Mouse (Mus musculus) gastrocnemius, adult 2 months (tissue): ENCODE measurements at regions not wholly inside any gene's neighbourhood (a gene's known extent, or its start where the extent isn't known, plus 50 kb on each side); places are given as distances from the start of the nearest gene placed in this dataset.

Experiments used
- DNase-seq: peaks from one replicate; pipeline ENCODE4 v3.0.0; 2022
- H3K27ac ChIP-seq: fragments of 200-600 bp; 2 replicates; pipeline ENCODE4 v1.8.1; 2022; ENCODE audit warnings: mild to moderate bottlenecking
- H3K4me3 ChIP-seq: fragments of 200-600 bp; 2 replicates; pipeline ENCODE4 v1.8.1; 2022; ENCODE audit warnings: mild to moderate bottlenecking, moderate library complexity
- CTCF ChIP-seq: fragments of 200-600 bp; IDR thresholded peaks from 2 replicates; pipeline ENCODE4 v1.8.1; 2022; ENCODE audit warnings: antibody characterized with exemption, mild to moderate bottlenecking, moderate library complexity
- intact Hi-C: fragments of 180-260 bp; cut with DNase I; formaldehyde crosslinking; loops from one replicate; pipeline ENCODE4 v1.15.1; 2025

DNA sequence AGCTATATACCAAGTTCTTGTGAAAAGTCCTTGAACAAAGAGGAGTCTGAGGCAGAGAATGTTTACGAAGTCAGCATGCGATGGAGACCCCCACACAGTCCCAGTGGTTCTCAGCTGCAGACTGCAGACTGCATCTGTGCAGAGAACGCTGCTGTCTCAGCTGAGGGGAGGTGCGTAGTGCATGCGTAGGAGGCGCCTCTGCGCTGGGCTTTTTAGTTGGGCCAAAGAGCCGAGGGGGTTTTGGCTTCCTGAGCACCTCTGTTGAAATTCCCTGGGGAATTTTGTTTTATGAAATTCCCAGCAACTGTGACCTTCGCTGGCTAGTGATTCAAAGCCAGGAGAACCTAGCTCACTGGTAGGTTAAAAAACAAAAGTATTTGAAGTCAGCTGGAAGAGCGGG is 56.9 kb upstream of the Cyp1b1 start:
- H3K4me3 ChIP-seq: no peak overlapping the region
- DNase-seq: no peak
- intact Hi-C loops: no loop called here
- TF ChIP-seq CTCF: no peak
- H3K27ac ChIP-seq: no peak overlapping the region

DNA sequence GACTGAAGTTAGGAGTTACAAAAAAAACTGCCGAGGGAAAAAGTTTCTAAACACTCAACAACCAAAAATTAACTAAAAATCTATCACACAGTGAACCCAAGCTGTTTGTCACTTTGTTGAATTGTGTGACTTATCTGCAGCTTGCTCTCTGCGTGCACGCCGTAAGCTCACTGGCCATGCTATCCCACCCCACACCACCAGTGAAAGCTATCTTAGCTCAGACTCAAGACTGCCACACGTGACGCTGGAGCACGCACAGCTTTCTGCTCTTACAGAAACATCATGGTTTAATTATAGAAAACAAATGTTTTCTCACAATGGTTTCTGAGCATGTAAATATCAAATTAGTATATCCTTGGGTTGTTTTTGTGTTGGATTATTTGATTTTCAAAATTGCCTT is 56.0 kb upstream of the Cyp1b1 start:
- Histone ChIP-seq H3K4me3 (no peak overlapping the region), H3K27ac (no peak overlapping the region)
- intact Hi-C loops: no loop called here
- TF ChIP-seq CTCF: no peak
- no peak for DNase-seq

DNA sequence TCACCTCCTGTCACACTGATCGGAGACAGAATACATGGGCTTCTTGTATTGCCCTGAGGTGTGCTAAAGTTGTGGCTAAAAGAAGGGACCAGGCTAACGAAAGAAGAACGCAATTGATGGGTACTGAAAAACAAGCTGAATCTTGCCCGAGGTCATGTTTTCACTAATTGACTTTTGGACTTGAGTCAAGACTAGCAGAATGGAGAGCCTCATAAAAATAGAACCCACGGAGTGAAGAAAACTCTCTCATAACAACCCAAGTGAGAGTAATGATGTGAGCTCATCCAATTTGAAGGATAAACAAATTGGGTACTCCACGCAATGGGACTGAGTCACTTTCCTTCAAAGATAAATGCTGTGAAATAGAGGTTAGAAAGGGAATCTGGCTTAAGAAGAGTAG is 55.0 kb upstream of the Cyp1b1 start:
- no peak for TF ChIP-seq CTCF
- DNase-seq: no peak
- no peak overlapping the region for H3K4me3 ChIP-seq
- no peak overlapping the region for H3K27ac ChIP-seq
- intact Hi-C loops: no loop called here

DNA sequence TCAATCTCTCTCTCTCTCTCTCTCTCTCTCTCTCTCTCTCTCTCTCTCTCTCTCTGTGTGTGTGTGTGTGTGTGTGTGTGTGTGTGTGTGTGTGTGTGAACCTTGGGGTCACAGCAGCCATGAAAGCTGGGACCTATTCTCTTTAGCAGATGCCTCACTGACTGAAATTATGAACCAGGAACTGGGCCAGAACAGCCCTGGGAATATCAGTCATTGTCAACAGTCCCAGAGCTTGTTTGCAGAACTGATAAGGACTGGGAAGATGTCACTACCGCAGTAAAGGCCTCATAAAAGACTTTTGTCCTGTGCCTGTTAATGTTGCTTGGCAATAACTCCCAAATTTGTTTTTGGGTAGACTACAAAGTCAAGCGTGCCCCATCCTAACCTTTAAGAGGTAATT is 53.2 kb upstream of the Cyp1b1 start:
- Histone ChIP-seq H3K4me3 (no peak overlapping the region), H3K27ac (no peak overlapping the region)
- TF ChIP-seq CTCF: no peak
- intact Hi-C loops: no loop called here
- DNase-seq: no peak

GRCm38 (mm10) chr17:79765061-79765794 is 50.4 kb upstream of the Cyp1b1 start:
- TF ChIP-seq CTCF: no peak
- DNase-seq: no peak
- no peak overlapping the region for H3K4me3 ChIP-seq
- intact Hi-C loops: no loop called here
- H3K27ac ChIP-seq: peak overlapping the region; percentile 52
